Mouse (Mus musculus): ENCODE measurements at regions not wholly inside any gene's neighbourhood (a gene's known extent, or its start where the extent isn't known, plus 50 kb on each side); places are given as distances from the start of the nearest gene placed in this dataset.
"Not testable (repeated sequence)": the region's sequence is repeated elsewhere in the genome, so short reads cannot be mapped to it uniquely, and the experiment has no call there.

DNA sequence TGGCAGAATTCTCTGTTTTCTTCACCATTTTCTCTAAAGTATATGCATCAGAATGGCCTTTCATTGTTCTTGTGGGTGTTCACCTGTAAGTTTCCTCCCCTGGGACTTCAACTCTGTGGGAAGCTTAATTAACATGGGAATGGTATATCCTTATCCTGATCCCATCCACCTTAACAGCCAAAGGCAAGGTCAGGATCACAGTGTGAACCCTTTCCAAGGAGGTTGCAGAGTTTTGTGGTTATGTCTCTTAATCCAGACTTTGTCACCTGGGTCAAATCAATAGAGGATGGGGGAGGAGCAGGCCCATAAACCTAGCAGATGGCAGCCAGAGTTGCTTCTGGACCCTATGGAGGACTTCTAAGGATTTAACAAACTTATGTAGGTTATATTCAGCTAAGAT is 102.9 kb upstream of the Trim24 start:
- no peaks in the 10 kb centered on the region for H3K9me3 ChIP-seq
- H3K36me3 ChIP-seq: no peaks in the 10 kb centered on the region
- no peaks in the 10 kb centered on the region for H3K4me1 ChIP-seq
- no peaks in the 10 kb centered on the region for H3K27me3 ChIP-seq
- no peak overlapping the region for H3K9ac ChIP-seq
- H3K4me3 ChIP-seq: no peak overlapping the region
- no peak overlapping the region for H3K27ac ChIP-seq
- no peak for ATAC-seq (ENCODE audit: low FRiP score, low read depth)
- no peak overlapping the region for H3K4me2 ChIP-seq (replicated peaks)

DNA sequence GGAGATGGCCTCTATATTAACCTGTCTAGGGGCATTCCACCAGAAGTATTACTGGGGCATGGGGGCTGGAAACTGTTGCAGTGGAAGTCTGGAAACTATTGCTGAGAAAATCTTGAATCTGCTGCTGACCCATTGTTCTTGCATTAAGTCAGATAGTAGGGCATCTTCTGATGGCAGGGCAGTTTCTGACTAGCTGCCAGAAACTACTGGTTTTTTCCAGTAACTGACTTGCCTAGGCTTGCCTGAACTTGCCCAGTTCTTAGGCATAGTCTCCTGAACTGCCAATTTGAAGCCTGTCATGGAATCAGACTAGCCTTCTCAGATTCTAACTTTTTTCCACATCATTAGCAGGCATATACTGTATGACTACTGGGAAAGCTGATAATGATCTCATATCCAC is 97.3 kb upstream of the Trim24 start:
- H3K27ac ChIP-seq: no peak overlapping the region
- H3K27me3 ChIP-seq: no peaks in the 10 kb centered on the region
- H3K9me3 ChIP-seq: no peaks in the 10 kb centered on the region; the same call in 1 of the 2 replicates
- ATAC-seq (ENCODE audit: low FRiP score, low read depth): no peak
- no peak overlapping the region for H3K4me3 ChIP-seq
- no peak overlapping the region for H3K9ac ChIP-seq
- H3K36me3 ChIP-seq: no peaks in the 10 kb centered on the region
- H3K4me1 ChIP-seq: no peaks in the 10 kb centered on the region
- H3K4me2 ChIP-seq (replicated peaks): no peak overlapping the region

DNA sequence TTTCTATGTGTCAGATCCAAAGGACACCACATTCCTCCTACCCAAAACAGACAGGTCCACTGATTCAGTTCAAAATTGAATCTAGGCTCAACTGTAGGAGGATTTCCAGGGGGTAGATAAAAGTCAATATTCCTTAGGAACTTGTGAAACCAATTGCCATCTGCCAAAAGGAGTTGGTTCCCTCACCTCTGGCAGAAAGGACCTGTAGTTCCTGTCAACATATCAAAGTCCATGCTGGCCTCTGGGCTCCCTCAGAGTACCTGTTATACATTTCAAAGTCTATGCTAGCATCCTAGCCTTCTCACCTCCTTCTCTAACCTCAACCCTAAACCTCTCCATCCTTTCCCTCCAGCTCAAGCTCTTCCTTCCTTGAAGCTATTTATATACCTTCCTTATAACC is 95.5 kb upstream of the Trim24 start:
- no peaks in the 10 kb centered on the region; the same call in 1 of the 2 replicates for H3K9me3 ChIP-seq
- no peaks in the 10 kb centered on the region for H3K4me1 ChIP-seq
- no peak overlapping the region for H3K4me3 ChIP-seq
- H3K27me3 ChIP-seq: no peaks in the 10 kb centered on the region
- H3K36me3 ChIP-seq: no peaks in the 10 kb centered on the region
- no peak overlapping the region for H3K27ac ChIP-seq
- no peak for ATAC-seq (ENCODE audit: low FRiP score, low read depth)
- no peak overlapping the region for H3K4me2 ChIP-seq (replicated peaks)
- H3K9ac ChIP-seq: no peak overlapping the region

DNA sequence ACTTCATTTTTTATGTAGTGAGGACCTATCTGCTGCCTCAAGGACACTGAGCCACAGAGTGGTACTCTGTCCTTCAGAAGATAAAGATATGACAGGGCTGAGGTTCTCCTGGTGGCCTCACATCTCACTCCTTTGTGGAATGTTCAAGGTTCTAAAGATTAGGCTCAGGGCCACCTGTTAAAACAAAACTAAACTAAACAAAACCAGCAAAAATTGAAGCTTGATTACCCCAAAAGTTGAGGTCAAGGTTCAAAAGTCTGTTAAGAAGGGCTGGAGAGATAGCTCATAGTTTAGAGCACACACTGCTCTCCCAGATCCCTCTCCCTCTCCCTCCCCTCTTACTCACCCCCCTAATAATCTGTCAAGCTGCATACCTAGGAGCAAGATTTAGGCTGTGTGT is 90.7 kb upstream of the Trim24 start:
- Histone ChIP-seq H3K4me3 (no peak overlapping the region), H3K4me2 (replicated peaks) (no peak overlapping the region), H3K4me1 (no peaks in the 10 kb centered on the region), H3K9ac (no peak overlapping the region), H3K9me3 (peaks cover 14% of the 10 kb centered on the region), H3K27ac (no peak overlapping the region), H3K36me3 (no peaks in the 10 kb centered on the region), H3K27me3 (no peaks in the 10 kb centered on the region)
- no peak for ATAC-seq (ENCODE audit: low FRiP score, low read depth)

DNA sequence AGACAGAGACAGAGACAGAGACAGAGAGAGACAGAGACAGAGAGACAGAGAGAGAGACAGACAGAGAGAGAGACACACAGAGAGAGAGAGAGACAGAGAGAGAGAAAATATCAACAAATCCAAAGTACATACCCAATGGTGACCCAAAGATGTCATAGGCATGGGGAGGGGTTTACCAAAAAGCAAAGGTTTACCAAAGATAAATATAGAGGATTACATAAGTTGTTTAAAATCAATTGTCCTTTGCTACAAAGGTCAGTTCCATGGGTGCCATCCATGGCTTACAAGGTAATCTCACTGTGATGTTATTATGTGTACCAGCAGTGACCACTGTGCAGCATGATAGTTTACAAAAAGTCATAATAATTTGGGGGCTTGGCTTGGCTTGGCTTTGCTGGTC is 88.7 kb upstream of the Trim24 start:
- H3K4me2 ChIP-seq (replicated peaks): no peak overlapping the region
- no peak for ATAC-seq (ENCODE audit: low FRiP score, low read depth)
- peaks cover 14% of the 10 kb centered on the region for H3K9me3 ChIP-seq
- no peaks in the 10 kb centered on the region for H3K36me3 ChIP-seq
- H3K9ac ChIP-seq: no peak overlapping the region
- H3K4me3 ChIP-seq: no peak overlapping the region
- no peaks in the 10 kb centered on the region for H3K4me1 ChIP-seq
- no peak overlapping the region for H3K27ac ChIP-seq
- H3K27me3 ChIP-seq: no peaks in the 10 kb centered on the region

DNA sequence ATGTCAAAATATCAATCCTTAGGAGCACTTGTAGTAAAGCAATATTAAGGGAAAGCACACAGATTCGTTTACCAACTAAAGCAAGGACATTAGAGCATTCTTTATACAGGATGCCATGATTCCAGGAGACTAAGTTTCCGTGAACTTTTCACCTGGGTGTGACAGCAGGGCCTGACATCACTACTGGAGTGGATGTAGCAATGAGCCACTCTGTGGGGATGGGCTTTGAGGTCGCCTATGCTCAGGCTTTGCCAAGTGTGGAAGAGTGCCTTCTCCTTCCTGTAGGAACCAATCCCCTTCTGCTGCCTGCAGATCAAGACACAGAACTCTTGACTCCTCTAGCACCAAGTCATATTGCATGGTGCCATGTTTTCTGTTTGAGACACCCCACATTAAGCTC is 85.3 kb upstream of the Trim24 start:
- WGBS: 93% methylated on average over 3 of the region's 3 CpGs
- not testable (repeated sequence) for H3K36me3 ChIP-seq; H3K4me2 ChIP-seq (replicated peaks); ATAC-seq (ENCODE audit: low FRiP score, low read depth); H3K4me3 ChIP-seq; H3K9ac ChIP-seq; H3K27ac ChIP-seq; H3K27me3 ChIP-seq; H3K4me1 ChIP-seq
- H3K9me3 ChIP-seq: peaks cover 14% of the 10 kb centered on the region

DNA sequence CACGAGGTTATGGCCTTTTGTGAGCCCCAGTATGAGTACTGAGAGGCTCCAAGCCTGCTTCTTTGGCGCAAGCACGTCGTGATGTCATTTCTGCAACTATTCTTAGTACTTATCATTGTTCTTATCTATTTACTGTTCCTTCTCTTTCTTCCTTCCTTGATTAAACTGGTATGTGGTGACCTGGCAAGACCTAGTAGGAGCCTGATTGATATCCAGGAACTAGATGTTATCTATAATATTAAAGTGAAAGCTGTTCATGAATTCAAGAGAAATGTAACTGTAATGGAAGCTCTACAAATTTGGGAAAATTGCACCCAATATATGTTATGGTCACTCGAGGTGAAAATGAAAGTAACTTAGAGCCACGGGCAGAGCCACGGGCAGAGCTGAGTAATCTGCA is 84.9 kb upstream of the Trim24 start:
- peaks cover 14% of the 10 kb centered on the region for H3K9me3 ChIP-seq
- H3K27ac ChIP-seq: no peak overlapping the region
- H3K4me2 ChIP-seq (replicated peaks): no peak overlapping the region
- no peak for ATAC-seq (ENCODE audit: low FRiP score, low read depth)
- 88% methylated on average over 7 of the region's 7 CpGs for WGBS
- no peak overlapping the region for H3K9ac ChIP-seq
- H3K36me3 ChIP-seq: no peaks in the 10 kb centered on the region
- no peaks in the 10 kb centered on the region for H3K4me1 ChIP-seq
- H3K4me3 ChIP-seq: no peak overlapping the region
- H3K27me3 ChIP-seq: no peaks in the 10 kb centered on the region

DNA sequence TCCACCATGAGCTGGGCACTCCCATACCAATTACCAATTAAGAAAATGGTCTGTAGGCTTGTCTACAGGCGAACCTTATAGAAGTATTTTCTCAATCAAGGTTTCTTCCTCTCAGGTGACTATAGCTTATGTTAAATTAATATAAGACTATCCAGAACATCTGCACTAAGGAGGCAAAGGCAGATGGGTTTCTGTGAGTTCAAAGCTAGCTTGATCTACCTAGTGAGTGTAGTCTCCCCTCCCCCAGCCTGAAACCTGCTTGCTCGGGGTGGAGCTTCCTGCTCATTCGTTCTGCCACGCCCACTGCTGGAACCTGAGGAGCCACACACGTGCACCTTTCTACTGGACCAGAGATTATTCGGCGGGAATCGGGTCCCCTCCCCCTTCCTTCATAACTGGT is 82.8 kb upstream of the Trim24 start:
- not testable (repeated sequence) for H3K9ac ChIP-seq; H3K4me2 ChIP-seq (replicated peaks); H3K4me3 ChIP-seq; H3K9me3 ChIP-seq; H3K4me1 ChIP-seq; H3K27ac ChIP-seq; H3K27me3 ChIP-seq; H3K36me3 ChIP-seq; ATAC-seq (ENCODE audit: low FRiP score, low read depth)
- 60% methylated on average over 5 of the region's 8 CpGs for WGBS

DNA sequence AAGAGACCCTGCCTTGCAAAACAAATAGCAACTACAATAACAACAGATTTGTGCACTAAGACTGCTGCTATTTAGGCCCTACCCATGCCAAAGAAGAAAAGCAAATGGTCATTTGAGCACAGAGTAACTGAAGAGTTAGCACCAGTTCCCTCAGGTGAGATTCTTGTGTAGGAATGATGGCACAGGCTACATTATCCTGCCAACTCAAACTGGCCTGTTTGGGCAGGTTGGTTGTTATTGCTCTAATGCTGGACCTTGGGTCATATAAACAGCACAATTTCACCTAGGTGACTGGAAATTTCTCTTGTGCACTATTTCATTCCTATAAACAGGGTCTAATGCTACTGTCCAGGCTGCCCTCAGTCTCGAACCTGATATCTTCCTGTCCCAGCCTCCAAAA is 79.7 kb upstream of the Trim24 start:
- no peak overlapping the region for H3K4me3 ChIP-seq
- WGBS: 84% methylated on average over 1 of the region's 1 CpGs
- H3K9ac ChIP-seq: no peak overlapping the region
- H3K27ac ChIP-seq: no peak overlapping the region
- peaks cover 2% of the 10 kb centered on the region; the same call in 1 of the 2 replicates for H3K9me3 ChIP-seq
- H3K36me3 ChIP-seq: no peaks in the 10 kb centered on the region
- no peak overlapping the region for H3K4me2 ChIP-seq (replicated peaks)
- ATAC-seq (ENCODE audit: low FRiP score, low read depth): no peak
- no peaks in the 10 kb centered on the region for H3K27me3 ChIP-seq
- no peaks in the 10 kb centered on the region; the same call in 1 of the 2 replicates for H3K4me1 ChIP-seq

DNA sequence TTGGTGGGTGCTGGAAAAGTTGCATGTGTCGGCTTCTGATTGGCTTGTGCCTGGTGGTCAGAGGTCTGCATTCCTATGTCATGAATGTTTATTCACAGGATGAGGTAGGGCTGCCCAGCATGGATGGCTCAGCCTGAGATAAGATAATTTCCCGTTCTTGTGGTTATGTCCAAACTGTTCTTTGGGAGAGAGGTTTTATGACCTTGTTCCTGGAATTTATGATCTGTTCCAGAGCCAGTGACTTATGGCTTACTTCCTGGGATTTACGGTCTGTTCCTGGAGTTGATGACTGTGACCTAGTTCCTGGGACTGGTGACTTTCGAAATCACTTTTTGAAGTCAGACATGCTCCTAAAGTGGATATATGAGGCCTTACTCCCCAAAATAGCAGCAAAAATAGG is 76.4 kb upstream of the Trim24 start:
- Histone ChIP-seq H3K4me2 (replicated peaks) (no peak overlapping the region), H3K9me3 (peaks cover 5% of the 10 kb centered on the region; the same call in 1 of the 2 replicates), H3K4me3 (no peak overlapping the region), H3K27me3 (no peaks in the 10 kb centered on the region), H3K9ac (no peak overlapping the region), H3K36me3 (no peaks in the 10 kb centered on the region), H3K27ac (no peak overlapping the region), H3K4me1 (no peaks in the 10 kb centered on the region; the same call in 1 of the 2 replicates)
- no peak for ATAC-seq (ENCODE audit: low FRiP score, low read depth)
- 39% methylated on average over 4 of the region's 4 CpGs for WGBS

DNA sequence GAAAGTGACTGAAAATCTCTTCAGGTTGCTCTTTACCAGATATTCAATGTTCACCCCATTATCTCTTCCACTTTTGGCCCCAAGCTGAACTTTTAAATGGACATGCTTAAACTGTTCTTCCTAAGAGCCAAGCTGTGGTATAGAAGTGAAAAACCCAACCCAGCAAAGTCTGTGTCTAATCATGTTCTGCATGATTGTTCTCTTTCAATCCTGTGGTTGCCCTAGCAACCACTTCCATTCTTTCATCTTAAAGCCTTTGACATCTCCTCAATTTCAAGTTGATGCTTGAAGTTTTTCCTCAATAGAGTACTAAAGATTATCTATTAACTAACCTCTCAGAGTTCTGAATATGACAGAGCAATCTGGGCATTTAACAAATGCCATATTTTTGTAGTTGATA is 75.6 kb upstream of the Trim24 start:
- ATAC-seq (ENCODE audit: low FRiP score, low read depth): no peak

DNA sequence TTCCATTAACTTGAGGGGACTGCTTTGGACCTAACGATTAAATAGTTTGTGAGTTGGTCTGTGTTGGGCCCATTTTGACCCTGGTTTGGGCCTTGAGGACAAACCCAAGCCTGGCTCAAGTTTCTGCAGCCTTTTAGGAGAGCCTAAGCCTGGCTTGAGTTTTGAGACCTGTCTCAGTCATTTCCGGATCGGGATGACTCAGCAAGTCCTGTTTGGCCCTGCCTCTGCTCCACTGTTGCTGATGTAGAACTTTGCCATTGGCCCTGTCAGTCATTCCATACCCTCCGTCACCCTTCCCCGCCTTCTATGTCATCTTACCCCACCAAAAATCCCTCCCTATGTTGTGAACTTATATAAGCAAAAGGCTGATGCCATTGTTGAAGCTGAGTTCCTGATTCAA is 67.4 kb upstream of the Trim24 start:
- Histone ChIP-seq H3K27ac (no peak overlapping the region), H3K4me1 (no peaks in the 10 kb centered on the region), H3K4me3 (no peak overlapping the region), H3K9ac (no peak overlapping the region), H3K4me2 (replicated peaks) (no peak overlapping the region), H3K9me3 (0 out of 2 replicates have a peak, but pooled peaks cover 7% of the 10 kb centered on the region), H3K36me3 (no peaks in the 10 kb centered on the region), H3K27me3 (no peaks in the 10 kb centered on the region)
- no peak for ATAC-seq (ENCODE audit: low FRiP score, low read depth)
- 95% methylated on average over 5 of the region's 5 CpGs for WGBS

More for the DNA sequence above, 75.6 kb upstream of the Trim24 start:
- Histone ChIP-seq H3K27ac (no peak overlapping the region), H3K4me3 (no peak overlapping the region), H3K4me2 (replicated peaks) (no peak overlapping the region), H3K36me3 (no peaks in the 10 kb centered on the region), H3K4me1 (no peaks in the 10 kb centered on the region; the same call in 1 of the 2 replicates), H3K9me3 (peaks cover 5% of the 10 kb centered on the region; the same call in 1 of the 2 replicates), H3K9ac (no peak overlapping the region), H3K27me3 (no peaks in the 10 kb centered on the region)

DNA sequence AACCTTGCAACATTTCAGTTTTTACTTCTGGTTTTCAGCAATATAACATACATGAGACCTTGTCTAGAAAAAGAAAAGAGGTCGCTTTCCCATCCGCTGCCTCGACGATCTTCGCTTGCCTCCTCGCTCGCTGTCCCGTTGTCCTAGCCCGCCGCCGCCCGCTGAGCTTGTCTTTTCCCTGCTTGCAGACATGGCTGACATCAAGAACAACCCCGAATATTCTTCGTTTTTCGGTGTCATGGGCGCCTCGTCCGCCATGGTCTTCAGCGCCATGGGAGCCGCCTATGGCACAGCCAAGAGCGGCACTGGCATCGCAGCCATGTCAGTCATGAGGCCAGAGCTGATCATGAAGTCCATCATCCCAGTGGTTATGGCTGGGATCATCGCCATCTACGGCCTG is 64.7 kb upstream of the Trim24 start:
- H3K4me2 ChIP-seq (replicated peaks); H3K27ac ChIP-seq; H3K9ac ChIP-seq; H3K36me3 ChIP-seq; ATAC-seq (ENCODE audit: low FRiP score, low read depth); H3K4me1 ChIP-seq; H3K27me3 ChIP-seq; H3K4me3 ChIP-seq; H3K9me3 ChIP-seq: not testable (repeated sequence)
- 98% methylated on average over 24 of the region's 24 CpGs for WGBS
